Mouse (Mus musculus): Measurements from ENCODE around the gene Hibadh. TPM values are rescaled to one million over a fixed set of nuclear protein-coding genes. Genes with fewer than 3 reads are reported as not detected.
"Not testable (repeated sequence)": the region's sequence is repeated elsewhere in the genome, so short reads cannot be mapped to it uniquely, and the experiment has no call there.

Hibadh gene
- polyA plus RNA-seq (2015; fragmentation: Nextera tagmentation; extraction: Ambion mirVana), result 112 and 116 TPM in 2 replicates

- no peaks in the 10 kb centered on the region for H3K36me3 ChIP-seq (ENCODE audit: control insufficient read depth, insufficient read depth, low read length)
- H3K9ac ChIP-seq (ENCODE audit: low read length), result peak within 1 kb of the TSS; percentile 93
- H3K27me3 ChIP-seq (ENCODE audit: control insufficient read depth, insufficient read depth, low read length), result no peaks in the 10 kb centered on the region
- no peaks in the 10 kb centered on the region for H3K4me1 ChIP-seq (ENCODE audit: control insufficient read depth, insufficient read depth, low read length)
- peak within 1 kb of the TSS; percentile 83 for H3K27ac ChIP-seq (ENCODE audit: low read length)
- WGBS, result under 1% methylated on average over 34 of the region's 34 CpGs
- peak within 1 kb of the TSS; percentile 73 for H3K4me3 ChIP-seq (replicated peaks; ENCODE audit: low read length)
- no peaks in the 10 kb centered on the region for H3K9me3 ChIP-seq (replicated peaks; ENCODE audit: control insufficient read depth, low read length)
- ATAC-seq (ENCODE audit: insufficient read depth, low FRiP score), result peak; percentile 100
- peak within 1 kb of the TSS; percentile 85 for H3K4me2 ChIP-seq (ENCODE audit: low read depth, low read length)
Measured at GRCm38 (mm10) chr6:52640224-52640712, at the start of gene Hibadh. Hibadh (minus strand) TSS chr6:52640389.

- H3K36me3 ChIP-seq (ENCODE audit: control insufficient read depth, insufficient read depth, low read length), result no peaks in the 10 kb centered on the region
- H3K27me3 ChIP-seq (ENCODE audit: control insufficient read depth, insufficient read depth, low read length), result no peaks in the 10 kb centered on the region
- ATAC-seq (ENCODE audit: insufficient read depth, low FRiP score), result no peak
- no peaks in the 10 kb centered on the region for H3K4me1 ChIP-seq (ENCODE audit: control insufficient read depth, insufficient read depth, low read length)
- H3K27ac ChIP-seq (ENCODE audit: low read length), result no peak overlapping the region
- no peak overlapping the region for H3K4me3 ChIP-seq (replicated peaks; ENCODE audit: low read length)
- no peak overlapping the region for H3K4me2 ChIP-seq (ENCODE audit: low read depth, low read length)
- H3K9ac ChIP-seq (ENCODE audit: low read length), result no peak overlapping the region
- H3K9me3 ChIP-seq (replicated peaks; ENCODE audit: control insufficient read depth, low read length), result no peaks in the 10 kb centered on the region
- WGBS, result 79% methylated on average over 5 of the region's 5 CpGs
Measured at GRCm38 (mm10) chr6:52686901-52687500, 46.8 kb upstream of the Hibadh start.

- no peak overlapping the region for H3K27ac ChIP-seq (ENCODE audit: low read length)
- no peak overlapping the region for H3K9ac ChIP-seq (ENCODE audit: low read length)
- no peaks in the 10 kb centered on the region for H3K36me3 ChIP-seq (ENCODE audit: control insufficient read depth, insufficient read depth, low read length)
- no peak for ATAC-seq (ENCODE audit: insufficient read depth, low FRiP score)
- H3K4me3 ChIP-seq (replicated peaks; ENCODE audit: low read length), result no peak overlapping the region
- 81% methylated on average over 3 of the region's 3 CpGs for WGBS
- H3K9me3 ChIP-seq (replicated peaks; ENCODE audit: control insufficient read depth, low read length), result no peaks in the 10 kb centered on the region
- H3K4me2 ChIP-seq (ENCODE audit: low read depth, low read length), result no peak overlapping the region
- no peaks in the 10 kb centered on the region for H3K27me3 ChIP-seq (ENCODE audit: control insufficient read depth, insufficient read depth, low read length)
- H3K4me1 ChIP-seq (ENCODE audit: control insufficient read depth, insufficient read depth, low read length), result no peaks in the 10 kb centered on the region
Measured at GRCm38 (mm10) chr6:52682607-52683006, 42.4 kb upstream of the Hibadh start.

GRCm38 (mm10) chr6:52681847-52682485 lies 41.8 kb upstream of the Hibadh start:
- no peak for ATAC-seq (ENCODE audit: insufficient read depth, low FRiP score)
- no peak overlapping the region for H3K27ac ChIP-seq (ENCODE audit: low read length)
- no peaks in the 10 kb centered on the region for H3K27me3 ChIP-seq (ENCODE audit: control insufficient read depth, insufficient read depth, low read length)
- H3K4me1 ChIP-seq (ENCODE audit: control insufficient read depth, insufficient read depth, low read length), result no peaks in the 10 kb centered on the region
- WGBS, result 75% methylated on average over 6 of the region's 6 CpGs
- H3K4me2 ChIP-seq (ENCODE audit: low read depth, low read length), result no peak overlapping the region
- no peak overlapping the region for H3K9ac ChIP-seq (ENCODE audit: low read length)
- no peaks in the 10 kb centered on the region for H3K36me3 ChIP-seq (ENCODE audit: control insufficient read depth, insufficient read depth, low read length)
- no peaks in the 10 kb centered on the region for H3K9me3 ChIP-seq (replicated peaks; ENCODE audit: control insufficient read depth, low read length)
- H3K4me3 ChIP-seq (replicated peaks; ENCODE audit: low read length), result no peak overlapping the region

- Histone ChIP-seq H3K9ac (ENCODE audit: low read length) (no peak overlapping the region), H3K4me1 (ENCODE audit: control insufficient read depth, insufficient read depth, low read length) (no peaks in the 10 kb centered on the region), H3K4me3 (replicated peaks; ENCODE audit: low read length) (no peak overlapping the region), H3K27ac (ENCODE audit: low read length) (no peak overlapping the region), H3K27me3 (ENCODE audit: control insufficient read depth, insufficient read depth, low read length) (no peaks in the 10 kb centered on the region), H3K4me2 (ENCODE audit: low read depth, low read length) (no peak overlapping the region), H3K36me3 (ENCODE audit: control insufficient read depth, insufficient read depth, low read length) (no peaks in the 10 kb centered on the region), H3K9me3 (replicated peaks; ENCODE audit: control insufficient read depth, low read length) (no peaks in the 10 kb centered on the region)
- WGBS, result 37% methylated on average over 8 of the region's 8 CpGs
- no peak for ATAC-seq (ENCODE audit: insufficient read depth, low FRiP score)
Measured at GRCm38 (mm10) chr6:52680458-52681032, 40.4 kb upstream of the Hibadh start.

GRCm38 (mm10) chr6:52679565-52679964 lies 39.4 kb upstream of the Hibadh start:
- no peak overlapping the region for H3K9ac ChIP-seq (ENCODE audit: low read length)
- H3K9me3 ChIP-seq (replicated peaks; ENCODE audit: control insufficient read depth, low read length), result no peaks in the 10 kb centered on the region
- no peak overlapping the region for H3K27ac ChIP-seq (ENCODE audit: low read length)
- H3K36me3 ChIP-seq (ENCODE audit: control insufficient read depth, insufficient read depth, low read length), result no peaks in the 10 kb centered on the region
- H3K4me1 ChIP-seq (ENCODE audit: control insufficient read depth, insufficient read depth, low read length), result peaks cover 6% of the 10 kb centered on the region
- no peak overlapping the region for H3K4me2 ChIP-seq (ENCODE audit: low read depth, low read length)
- H3K4me3 ChIP-seq (replicated peaks; ENCODE audit: low read length), result no peak overlapping the region
- H3K27me3 ChIP-seq (ENCODE audit: control insufficient read depth, insufficient read depth, low read length), result no peaks in the 10 kb centered on the region
- ATAC-seq (ENCODE audit: insufficient read depth, low FRiP score), result no peak
- WGBS, result 74% methylated on average over 9 of the region's 9 CpGs

- not testable (repeated sequence) for H3K27me3 ChIP-seq (ENCODE audit: control insufficient read depth, insufficient read depth, low read length); ATAC-seq (ENCODE audit: insufficient read depth, low FRiP score); H3K4me2 ChIP-seq (ENCODE audit: low read depth, low read length); H3K9me3 ChIP-seq (replicated peaks; ENCODE audit: control insufficient read depth, low read length); H3K4me3 ChIP-seq (replicated peaks; ENCODE audit: low read length); H3K4me1 ChIP-seq (ENCODE audit: control insufficient read depth, insufficient read depth, low read length); H3K36me3 ChIP-seq (ENCODE audit: control insufficient read depth, insufficient read depth, low read length); H3K27ac ChIP-seq (ENCODE audit: low read length); H3K9ac ChIP-seq (ENCODE audit: low read length)
- 76% methylated on average over 4 of the region's 4 CpGs for WGBS
Measured at GRCm38 (mm10) chr6:52677534-52677933, 37.3 kb upstream of the Hibadh start.

- Histone ChIP-seq H3K4me2 (ENCODE audit: low read depth, low read length) (peak overlapping the region; percentile 40; the same call in 1 of the 2 replicates), H3K9ac (ENCODE audit: low read length) (no peak overlapping the region), H3K27me3 (ENCODE audit: control insufficient read depth, insufficient read depth, low read length) (no peaks in the 10 kb centered on the region), H3K36me3 (ENCODE audit: control insufficient read depth, insufficient read depth, low read length) (no peaks in the 10 kb centered on the region), H3K9me3 (replicated peaks; ENCODE audit: control insufficient read depth, low read length) (no peaks in the 10 kb centered on the region), H3K4me3 (replicated peaks; ENCODE audit: low read length) (no peak overlapping the region), H3K4me1 (ENCODE audit: control insufficient read depth, insufficient read depth, low read length) (peaks cover 8% of the 10 kb centered on the region), H3K27ac (ENCODE audit: low read length) (peak overlapping the region; percentile 84)
- peak; percentile 62 for ATAC-seq (ENCODE audit: insufficient read depth, low FRiP score)
- 53% methylated on average over 4 of the region's 4 CpGs for WGBS
Measured at GRCm38 (mm10) chr6:52675222-52675921, 35.2 kb upstream of the Hibadh start.

- Histone ChIP-seq H3K27me3 (ENCODE audit: control insufficient read depth, insufficient read depth, low read length) (no peaks in the 10 kb centered on the region), H3K4me2 (ENCODE audit: low read depth, low read length) (no peak overlapping the region), H3K36me3 (ENCODE audit: control insufficient read depth, insufficient read depth, low read length) (no peaks in the 10 kb centered on the region), H3K9ac (ENCODE audit: low read length) (no peak overlapping the region), H3K27ac (ENCODE audit: low read length) (no peak overlapping the region), H3K9me3 (replicated peaks; ENCODE audit: control insufficient read depth, low read length) (no peaks in the 10 kb centered on the region), H3K4me1 (ENCODE audit: control insufficient read depth, insufficient read depth, low read length) (peaks cover 8% of the 10 kb centered on the region), H3K4me3 (replicated peaks; ENCODE audit: low read length) (no peak overlapping the region)
- WGBS, result 76% methylated on average over 12 of the region's 12 CpGs
- ATAC-seq (ENCODE audit: insufficient read depth, low FRiP score), result no peak
Measured at GRCm38 (mm10) chr6:52674541-52674940, 34.4 kb upstream of the Hibadh start.
